Mouse (Mus musculus): ENCODE data around the gene Uri1.

Gene Uri1

DNA sequence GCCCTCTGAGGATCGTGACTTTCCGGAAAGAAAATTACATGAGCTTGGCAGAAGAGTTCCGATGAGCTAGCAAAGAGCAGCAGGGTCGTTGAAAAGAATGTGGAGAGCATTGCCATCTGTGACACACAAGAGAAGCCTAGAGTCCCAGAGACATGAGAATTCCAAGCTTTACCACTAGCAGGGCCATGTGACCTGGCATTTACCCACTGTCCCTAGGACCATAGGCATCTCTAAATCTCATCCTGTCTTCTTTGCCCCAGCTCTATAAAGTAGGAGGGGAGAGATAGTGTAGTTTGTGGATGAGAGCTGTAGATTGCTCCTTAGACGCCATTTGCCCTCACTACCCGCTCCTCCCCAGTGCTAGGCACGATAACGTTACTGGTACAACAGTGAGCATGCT, at the start of gene Uri1:
Uri1 (minus strand) TSS at position 101 of the 400 bp plus-strand sequence.
- no peak for DNase-seq (ENCODE audit: low read depth, low spot score)

DNA sequence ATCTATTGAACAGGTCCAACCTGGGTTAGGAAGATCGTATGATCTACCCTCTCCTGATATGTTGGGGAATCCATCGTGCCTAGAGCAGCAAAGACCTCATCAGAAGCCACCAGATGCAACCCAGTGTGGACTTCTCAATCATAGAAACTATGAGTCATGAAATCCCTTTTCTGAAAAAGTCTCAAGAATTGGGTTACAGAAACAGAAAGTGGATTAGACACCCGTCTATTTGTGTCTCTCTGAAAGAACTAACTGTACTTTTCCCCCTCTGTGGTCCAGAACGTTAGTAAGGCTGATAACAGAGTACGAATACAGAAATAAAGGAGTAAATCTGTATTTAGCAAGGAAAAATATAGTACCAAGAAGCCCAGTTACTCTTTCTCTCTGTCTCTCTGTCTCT, 47.7 kb upstream of the Uri1 start:
- DNase-seq (ENCODE audit: low read depth, low spot score), result peak; percentile 38

DNA sequence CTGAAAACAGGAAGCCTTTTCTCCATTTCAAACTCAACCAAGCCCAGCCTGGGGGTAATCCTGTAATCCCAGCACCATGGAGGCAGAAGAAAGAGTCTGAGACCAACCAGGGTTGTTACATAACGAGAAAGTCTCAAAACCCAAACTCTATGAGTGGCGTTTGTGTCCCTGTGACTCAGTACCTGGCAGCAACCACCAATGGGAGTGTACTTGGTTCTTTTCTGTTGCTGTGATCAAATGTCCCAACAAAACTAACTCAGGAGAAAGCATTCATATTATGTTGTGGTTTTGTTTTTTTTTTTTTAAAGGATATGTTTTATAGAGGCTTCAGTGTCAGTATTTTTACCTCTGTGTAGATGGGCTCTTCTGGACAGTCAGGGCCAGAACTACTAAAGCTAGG, 47.3 kb upstream of the Uri1 start:
- DNase-seq (ENCODE audit: low read depth, low spot score), result peak; percentile 55

DNA sequence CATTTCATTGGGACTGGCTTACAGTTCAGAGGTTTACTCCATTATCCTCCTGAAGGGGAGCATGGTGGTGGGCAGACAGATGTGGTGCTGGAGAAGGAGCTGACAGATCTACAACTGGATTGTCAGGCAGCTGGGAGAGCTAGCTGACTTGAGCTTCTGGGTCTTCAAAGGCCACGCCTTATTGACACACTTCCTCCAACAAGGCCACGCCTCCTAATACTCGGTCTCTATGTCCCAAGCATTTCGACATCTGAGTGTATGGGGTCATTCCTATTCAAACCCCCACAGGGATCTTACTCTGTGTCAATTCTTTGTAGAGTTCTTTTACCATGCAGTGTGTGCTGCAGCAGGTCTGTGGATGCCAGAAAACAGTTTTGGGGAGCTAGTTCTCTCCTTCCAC, 41.1 kb upstream of the Uri1 start:
- DNase-seq (ENCODE audit: low read depth, low spot score), result no peak

DNA sequence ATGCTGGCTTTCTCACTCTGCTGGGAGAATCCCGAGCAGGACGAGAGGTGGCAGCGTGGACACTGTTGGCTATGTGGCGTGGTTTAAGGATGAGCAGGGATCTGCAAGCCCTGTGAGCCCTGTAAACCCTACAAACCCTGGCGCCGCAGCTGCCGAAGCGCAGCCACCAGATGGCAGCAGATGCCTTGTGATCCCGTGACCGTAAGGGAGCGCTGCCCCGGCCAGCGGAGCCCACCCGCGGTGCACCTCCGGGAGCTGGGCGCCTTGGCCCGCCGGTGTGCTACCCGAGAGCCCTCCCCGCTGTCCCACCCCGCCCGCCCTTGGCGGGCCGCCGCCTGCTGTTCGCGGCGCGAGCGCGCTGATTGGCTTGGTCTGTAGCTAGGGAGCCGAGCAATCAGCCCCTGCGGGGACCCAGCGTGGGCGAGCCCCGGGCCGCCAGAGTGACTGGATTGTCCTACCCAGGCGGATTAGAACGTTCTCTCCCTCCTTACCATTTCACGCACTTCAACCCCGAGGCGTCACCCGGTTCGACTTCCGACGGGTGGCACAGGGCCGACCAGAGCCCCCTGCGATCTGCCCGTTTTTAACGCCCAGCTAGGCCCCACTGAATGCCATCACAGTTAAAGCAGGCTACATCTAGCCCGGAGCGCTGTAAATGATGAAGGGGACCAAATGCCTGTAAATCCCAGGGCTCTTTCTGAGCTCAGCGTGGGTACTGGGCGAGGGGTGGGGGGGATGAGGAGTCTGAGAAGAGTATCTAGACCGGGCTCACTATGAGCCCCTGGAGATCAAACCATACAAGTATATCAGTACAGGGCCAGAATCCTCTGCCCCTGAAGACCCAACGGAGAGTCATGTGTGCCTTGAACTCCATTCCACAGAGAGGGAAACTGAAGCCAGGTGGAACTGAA, 38.0 kb upstream of the Uri1 start:
- peak; percentile 76 for DNase-seq (ENCODE audit: low read depth, low spot score)

DNA sequence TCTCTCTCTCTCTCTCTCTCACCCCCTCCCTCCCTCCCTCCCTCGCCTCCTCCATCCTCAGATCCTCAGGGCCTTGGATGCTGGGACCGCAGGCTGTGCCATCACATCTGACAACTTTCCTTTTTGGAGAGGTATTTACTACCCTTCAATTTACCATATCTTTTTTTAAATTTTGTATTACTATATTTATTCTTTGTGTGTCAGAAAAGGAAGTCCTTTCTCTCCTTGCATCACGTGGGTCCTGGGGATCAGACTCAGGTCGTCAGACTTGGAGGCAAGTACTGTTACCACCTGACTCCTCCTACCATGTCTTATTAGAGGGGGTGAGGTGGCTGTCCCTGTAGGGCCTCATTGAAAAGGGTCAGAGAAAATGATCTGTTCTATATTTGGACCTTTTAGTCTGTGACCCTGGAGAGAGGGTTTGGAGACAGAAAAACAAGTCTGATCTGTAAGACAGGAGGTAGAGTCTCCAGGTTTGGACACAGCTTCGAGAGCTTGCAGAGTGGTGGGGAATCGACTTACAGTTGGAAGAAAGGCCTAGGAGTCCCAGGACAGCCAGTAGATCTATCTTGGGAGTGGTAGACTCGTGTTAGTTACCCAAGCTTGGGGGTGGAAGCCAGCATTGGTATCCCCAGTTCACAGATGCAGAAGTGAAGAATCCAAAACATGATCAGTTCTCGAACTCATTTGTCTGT, 36.4 kb upstream of the Uri1 start:
- DNase-seq (ENCODE audit: low read depth, low spot score), result no peak

DNA sequence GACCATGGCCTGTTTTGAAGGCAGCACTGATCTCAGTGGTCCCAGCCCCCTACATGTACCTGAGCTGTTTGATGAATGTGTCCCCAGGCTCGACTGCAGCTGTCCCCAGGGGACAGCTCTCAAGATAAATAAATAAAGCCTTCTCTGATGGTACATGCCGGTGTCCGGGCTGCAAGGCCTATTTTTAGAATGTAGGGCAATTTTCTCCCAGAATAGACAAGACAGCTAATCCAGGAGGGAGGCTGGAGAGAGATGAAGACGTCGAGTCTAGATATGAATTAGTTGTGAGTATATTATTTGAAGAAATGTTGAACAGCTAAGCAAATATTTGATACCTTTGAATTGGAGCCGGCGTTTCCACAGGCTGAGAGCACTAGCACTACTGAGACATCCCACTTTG, 35.7 kb upstream of the Uri1 start:
- DNase-seq (ENCODE audit: low read depth, low spot score), result no peak

DNA sequence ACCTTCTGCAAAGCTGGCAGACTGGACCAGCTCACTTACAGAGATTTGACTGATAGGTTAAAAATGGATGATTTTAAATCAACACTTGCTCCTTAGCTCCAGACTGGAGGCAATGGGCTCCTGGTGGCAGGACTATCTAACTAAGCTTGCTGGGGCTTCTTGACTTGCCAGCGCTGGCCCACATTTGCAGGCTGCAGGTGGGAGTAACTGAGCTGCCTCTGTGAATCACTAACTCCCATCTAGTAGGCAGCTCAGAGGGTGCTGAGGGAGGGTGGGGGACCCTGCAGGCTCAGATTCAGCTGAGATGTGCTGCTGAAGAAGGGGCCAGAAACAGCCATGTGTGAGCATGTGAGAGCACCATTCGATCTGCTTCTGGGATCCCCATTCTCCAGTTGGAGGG, 32.6 kb upstream of the Uri1 start:
- DNase-seq (ENCODE audit: low read depth, low spot score), result no peak

DNA sequence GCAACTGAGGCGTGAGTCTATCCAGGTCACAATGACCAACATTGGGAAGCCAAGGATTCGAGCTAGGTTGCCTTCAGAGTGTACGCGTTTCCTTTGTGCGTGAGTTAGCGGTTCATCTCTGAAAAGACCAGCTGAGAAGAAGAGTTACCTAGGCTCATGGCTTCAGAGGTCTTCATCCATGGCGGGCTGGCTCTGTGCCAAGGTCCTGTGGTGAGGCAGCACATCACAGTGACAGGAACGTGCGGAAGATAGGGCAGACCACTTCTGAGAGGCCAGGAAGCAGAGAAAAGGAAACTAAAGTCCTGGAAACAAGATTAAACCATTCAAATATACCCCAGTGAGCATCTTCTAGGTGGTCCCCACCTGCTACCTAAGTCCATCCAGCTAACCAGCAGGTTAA, 30.9 kb upstream of the Uri1 start:
- DNase-seq (ENCODE audit: low read depth, low spot score), result no peak

DNA sequence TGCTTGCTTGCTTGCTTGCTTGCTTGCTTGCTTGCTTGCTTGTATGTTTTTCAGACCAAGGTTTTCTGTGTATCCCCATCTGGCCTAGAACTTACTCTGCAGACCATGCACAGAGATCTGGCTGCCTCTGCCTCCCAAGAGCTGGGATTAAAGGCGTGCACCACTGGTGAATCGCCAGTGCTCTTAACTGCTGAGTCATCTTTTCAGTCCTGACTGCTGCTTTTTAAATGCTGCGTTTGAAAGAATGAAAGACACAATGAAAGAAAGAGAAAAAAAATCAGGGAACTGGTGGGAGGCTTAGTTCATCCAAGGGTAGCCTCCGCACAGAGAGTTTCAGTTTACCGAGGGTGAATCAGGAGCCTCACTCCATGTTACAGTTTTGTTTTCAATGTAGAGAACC, 23.9 kb upstream of the Uri1 start:
- no peak for DNase-seq (ENCODE audit: low read depth, low spot score)

DNA sequence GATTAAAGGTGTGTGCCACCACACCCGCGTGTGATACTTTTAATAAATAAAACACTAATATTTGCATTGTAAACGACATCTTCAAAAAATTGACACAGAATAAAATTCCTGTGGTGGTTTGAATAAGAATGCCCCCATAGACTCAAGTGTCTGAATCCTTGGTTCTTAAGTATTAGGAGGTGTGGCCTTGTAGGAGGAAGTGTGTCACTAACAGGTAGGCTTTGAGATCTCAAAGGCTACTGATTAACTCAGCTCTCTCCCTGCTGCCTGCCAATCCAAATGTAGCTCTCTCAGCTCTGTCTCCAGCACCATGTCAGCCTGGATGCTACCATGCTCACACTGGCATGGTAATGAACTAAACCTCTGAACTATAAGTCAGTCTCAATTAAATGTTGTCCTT, 17.9 kb upstream of the Uri1 start:
- DNase-seq (ENCODE audit: low read depth, low spot score), result no peak

DNA sequence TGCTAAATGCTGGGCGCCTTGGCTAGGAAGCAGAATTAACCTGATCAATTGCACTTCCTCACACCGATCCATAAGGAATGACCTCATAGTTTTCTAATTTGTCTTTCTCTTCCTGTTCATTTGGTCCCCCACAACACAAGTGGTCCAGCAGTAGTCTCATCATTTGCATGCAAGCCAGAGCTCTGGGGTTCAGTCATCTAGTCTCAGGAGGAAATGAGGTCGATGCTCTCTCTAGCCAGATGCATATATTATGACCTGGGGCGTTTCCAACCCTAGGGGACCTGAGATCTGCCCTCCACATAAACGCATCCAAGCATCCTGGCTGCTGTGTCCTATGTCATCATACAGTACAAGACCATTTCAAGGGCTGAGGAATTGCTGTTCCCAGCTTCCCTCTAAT, 14.2 kb upstream of the Uri1 start:
- no peak for DNase-seq (ENCODE audit: low read depth, low spot score)

DNA sequence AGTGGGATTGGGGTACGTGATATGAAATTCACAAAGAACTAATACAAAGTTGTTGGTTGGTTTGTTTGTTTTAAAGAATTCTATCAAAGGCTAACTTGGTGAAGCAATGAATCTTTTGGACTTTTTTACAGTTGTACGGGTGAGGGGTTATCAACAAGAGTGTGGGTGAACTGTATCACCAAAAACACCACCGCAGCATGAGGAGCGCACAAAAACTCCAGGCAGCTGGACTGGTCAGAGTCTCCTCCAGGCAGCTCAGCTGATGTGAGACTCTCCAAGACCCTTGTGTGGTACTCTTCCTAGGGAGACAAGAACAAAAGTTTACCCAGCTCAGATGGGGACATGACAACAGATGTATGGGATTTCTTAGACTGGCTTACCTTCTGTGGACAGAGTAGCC, 7.8 kb upstream of the Uri1 start:
- no peak for DNase-seq (ENCODE audit: low read depth, low spot score)

DNA sequence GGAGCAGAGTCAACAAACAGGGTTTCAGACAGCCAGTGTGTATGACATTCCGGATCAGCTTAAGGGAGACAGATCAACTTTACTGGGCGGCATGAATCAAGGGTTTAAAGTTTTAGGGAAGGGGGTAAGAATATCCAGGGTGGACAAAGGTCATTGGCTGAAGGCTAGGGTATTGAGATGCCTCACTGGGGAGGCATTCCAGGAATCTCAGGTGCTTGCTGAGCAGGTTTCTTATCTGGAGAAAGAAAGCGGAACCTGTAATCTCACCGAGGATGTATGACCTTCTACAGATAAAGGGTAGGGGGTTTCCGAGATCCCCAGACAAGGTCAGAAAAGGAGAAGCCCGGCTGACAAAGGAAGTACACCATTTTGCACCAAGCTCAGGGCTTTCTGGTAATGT, 7.3 kb upstream of the Uri1 start:
- no peak for DNase-seq (ENCODE audit: low read depth, low spot score)

DNA sequence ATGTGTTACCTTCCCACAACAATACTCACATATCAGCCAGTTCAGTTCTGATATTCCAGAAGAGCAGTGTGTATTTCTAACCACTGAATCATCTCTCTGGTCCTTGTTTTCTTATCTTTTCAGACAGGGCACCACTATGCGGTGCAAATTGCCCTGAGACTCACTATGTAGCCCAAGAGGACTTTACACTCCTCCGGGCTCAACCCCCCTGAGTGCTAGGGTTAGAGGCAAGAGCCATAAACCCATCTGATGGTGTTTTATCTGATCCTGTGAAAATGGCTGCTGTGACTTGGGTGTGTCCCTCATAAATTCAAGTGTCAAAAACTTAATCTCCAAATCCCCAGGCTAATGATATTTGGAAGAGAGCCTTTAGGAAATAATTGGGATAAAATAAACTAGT, 6.6 kb upstream of the Uri1 start:
- no peak for DNase-seq (ENCODE audit: low read depth, low spot score)

DNA sequence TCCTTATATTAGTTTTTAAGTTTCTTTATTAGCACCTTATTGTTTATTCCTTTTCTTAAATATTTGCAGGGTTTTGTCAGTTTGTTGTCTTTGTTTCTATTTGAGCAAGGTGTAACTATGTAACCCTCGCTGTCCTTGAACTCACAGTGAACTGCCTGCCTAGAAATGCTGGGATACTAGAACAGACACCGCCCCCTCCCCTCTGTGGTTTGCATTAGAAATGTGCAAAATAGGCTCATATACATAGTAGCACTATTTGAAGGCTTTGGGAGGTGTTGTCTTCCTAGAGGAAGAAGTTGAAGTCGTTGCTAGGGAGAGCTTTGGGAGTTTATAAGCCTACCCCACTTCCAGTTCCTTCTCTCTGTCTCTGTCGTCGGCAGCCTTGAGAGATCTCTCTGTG, 5.7 kb upstream of the Uri1 start:
- DNase-seq (ENCODE audit: low read depth, low spot score), result no peak

DNA sequence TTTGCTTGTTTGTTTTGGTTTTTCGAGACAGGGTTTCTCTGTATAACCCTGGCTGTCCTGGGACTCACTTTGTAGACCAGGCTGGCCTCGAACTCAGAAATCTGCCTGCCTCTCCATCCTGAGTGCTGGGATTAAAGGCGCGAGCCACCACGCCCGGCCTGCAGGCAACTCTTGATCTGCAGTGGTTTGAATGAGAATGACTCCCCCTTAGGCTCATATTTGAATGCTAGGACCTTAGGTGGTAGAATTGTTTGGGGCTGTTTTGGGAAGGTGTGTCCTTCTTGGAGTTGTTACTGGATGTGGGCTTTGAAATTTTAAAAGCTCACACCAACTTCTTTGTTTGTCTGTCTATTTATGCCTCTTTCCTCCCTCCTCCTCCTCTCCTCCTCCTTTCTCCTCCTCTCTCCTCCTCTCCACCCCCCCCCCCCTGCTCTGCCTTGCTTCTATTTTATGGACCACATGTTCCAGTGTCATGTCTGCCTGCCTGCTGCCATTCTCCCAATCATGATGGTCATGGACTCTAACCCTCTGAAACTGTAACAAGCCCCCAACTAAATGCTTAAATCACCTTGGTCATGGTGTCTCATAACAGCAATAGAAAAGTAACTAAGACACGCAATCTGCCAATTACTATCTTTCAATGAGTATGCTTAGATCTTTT, 4.7 kb upstream of the Uri1 start:
- no peak for DNase-seq (ENCODE audit: low read depth, low spot score)

DNA sequence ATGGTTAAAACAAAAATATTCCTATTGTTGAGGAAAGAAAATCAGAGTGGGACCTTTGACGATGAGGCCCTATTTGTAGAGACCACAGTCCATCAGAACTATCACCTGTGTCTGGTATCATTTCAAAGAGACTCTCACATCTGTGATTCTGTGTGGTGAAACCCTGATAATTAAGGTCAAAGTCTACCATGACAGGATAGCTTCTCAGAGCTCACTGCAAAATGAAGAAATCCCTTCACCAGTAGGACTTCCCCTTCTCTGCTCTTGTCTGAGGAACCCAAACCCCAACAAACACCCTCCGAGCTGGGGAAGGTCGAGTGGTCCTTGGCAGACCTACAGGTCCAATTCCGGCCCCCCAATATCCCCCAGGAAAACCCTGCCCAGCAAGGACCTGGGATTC, 1.5 kb upstream of the Uri1 start:
- no peak for DNase-seq (ENCODE audit: low read depth, low spot score)

DNA sequence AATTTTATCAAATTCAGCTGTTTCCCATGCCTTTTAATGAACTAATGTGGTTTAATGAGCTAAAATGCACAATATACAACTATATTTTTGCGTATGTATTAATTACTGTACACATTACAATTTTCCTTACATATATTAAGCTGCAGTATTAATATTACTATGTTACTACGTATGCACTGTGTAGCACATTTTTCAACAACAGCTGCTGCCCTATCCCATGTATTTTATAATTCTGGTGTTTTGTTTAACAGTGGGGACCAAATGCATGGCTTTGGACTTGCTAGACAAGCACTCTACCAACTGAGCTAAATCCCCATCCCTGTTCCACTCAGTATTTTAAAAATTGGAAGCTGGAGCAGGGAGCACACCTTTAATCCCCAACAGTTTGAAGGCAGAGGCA, 3.6 kb downstream of the Uri1 start:
- DNase-seq (ENCODE audit: low read depth, low spot score), result no peak

DNA sequence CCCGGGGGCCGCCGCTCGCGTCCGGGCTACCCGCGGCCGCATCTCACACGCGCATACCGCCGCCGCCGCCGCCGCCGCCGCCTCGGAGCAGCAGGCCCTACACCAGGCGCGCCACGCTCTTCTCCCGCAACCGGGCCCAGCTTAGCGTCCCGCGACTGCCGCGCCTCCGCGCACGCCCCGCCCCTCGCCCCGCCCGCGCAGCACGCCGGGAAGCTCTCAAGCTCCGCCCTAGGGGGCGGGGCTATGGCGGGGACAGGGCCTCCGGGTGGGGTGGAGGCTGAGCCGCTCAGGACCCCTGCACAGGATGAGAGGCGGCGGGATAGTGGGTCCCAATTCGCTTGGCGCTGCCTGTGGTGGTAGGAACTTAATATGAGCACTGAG, 4.0 kb downstream of the Uri1 start:
- DNase-seq (ENCODE audit: low read depth, low spot score), result peak; percentile 72

DNA sequence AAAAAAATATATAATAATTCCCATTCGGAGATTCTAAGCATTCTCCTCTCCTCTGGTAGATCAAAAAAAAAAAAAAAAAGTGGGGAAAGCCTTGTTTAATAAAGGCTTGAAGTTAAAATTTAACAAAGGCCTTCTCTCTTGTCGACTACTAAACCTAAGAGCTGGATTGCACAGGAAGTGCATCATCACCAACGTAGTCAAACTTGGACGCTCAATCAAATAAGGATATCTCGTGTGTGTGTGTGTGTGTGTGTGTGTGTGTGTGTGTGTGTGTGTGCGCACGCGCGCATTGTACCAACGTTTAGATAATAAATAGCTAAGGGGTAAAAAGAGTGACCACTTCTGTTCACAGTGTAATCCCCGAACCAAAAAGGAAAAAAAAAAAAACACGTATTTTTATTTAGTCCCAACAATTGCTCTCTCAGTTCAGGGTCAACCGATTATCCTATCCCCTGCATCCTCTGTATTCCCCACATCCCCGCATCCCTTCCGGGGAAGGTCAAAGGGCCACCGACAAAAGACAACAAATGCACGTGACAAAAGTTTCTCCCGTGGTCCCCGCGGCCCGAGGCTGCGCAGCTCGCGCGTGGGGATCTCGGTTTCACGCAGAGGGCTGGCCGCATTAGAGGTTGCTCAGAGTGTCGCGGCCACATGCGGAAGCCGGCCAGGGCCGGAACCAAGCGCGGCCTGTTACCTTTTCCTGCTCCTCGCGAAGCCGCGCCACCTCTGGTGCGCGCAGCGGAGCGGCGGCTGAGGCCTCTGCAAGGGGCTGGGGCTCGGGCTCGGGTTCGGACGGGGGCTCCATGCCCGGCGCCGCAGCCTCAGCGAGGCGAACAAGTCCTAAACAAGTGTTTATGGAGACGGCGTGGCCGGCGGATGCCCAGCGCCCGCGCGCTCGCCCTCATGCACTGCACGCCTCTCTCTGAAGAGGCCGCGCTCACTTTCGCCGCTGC, 4.7 kb downstream of the Uri1 start:
- DNase-seq (ENCODE audit: low read depth, low spot score), result peak; percentile 76

DNA sequence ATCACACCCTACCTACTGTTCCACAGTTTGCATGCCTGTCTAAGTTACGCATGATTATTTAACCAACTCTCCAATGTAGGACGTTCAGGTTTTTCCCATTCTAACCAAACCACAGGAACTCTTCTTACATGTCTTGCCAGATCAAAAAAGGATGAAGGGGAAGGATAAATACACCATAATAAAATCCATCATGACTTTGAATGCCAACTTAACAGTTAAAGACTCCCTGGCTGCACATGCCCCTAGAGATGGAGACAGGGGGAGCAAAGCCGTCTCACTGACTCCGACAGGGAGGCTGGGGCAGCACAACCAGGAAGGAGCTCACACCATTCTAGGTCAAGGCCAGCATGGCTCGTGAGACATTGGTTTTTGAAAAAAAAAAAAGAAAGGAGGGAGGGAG, 8.0 kb downstream of the Uri1 start:
- DNase-seq (ENCODE audit: low read depth, low spot score), result no peak
